Mouse (Mus musculus): ENCODE data around the gene Nudt9.

DNA sequence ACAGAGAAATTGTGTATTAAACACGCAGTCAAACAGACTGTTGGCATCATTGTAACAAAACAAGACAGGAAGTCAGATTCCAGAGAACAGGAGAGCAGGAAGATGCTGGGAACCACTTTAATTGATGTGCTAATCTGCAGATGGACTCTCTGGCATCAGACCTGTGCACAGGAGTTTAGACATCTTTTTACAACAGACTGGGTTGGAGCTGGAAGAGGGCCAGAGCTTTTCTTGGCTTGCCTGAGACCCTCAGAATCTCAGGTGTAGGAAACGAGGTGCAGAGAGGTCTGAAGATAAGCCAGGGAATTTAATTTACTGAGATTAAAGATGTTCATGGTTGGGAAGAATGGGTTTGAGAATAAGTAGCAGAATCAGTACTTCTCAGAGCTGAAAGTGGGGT, 43.6 kb downstream of the Nudt9 start:
- no peak for TF ChIP-seq POLR2A (IDR thresholded peaks at IDR 0.05; ENCODE audit: insufficient read depth, low read depth, low read length)
- no peak for TF ChIP-seq CTCF (IDR thresholded peaks at IDR 0.05; ENCODE audit: insufficient read depth, low read depth, low read length)
